Mouse (Mus musculus) embryo, embryonic 11 days (tissue): Measurements from ENCODE around the gene Gm45261.

ENCODE experiments used
- DNase-seq: peaks from one replicate; pipeline ENCODE4 v3.0.0-alpha.2; 2015

The Gm45261 gene

DNA sequence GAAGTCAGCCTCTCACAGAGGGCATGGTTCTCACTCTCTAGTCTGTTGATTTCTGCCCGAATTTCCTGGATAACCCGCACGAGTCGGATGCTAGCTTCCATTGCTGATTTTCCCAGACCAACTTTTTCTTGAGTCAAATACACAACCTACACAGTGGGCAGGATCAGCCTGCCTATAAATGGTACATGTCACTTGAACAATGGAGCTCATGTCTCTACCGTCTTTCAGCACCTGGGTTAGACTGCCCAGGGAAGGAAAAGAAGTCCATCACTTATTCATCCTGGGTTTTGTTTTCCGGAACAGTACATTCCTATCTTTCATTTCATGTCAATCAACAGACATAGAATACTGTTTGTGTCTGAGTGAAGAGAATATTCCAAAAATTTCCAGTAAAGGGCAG is at the start of gene Gm45261:
Gene Gm45261, minus strand, starts transcription at position 101 of the 400 bp plus-strand sequence.
- DNase-seq, result no peak

DNA sequence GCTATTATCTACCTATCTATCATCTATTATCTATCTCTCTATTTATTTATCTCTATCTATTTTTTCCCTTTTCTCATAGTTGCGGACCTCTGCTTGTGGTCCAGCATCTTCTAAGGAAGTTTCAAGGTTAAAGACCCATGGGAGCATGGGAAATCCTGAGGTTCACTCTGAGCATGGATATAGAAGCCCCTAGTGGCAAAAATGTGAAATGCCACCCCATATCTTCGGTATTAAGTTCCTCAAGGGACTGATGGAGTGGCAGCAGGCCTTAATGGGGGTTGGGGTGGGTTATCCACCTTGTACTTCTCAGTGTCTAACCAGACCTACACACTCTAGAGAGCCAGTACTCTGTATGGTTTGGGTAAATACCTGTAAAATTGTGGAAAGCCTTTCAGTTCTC is 43.5 kb upstream of the Gm45261 start:
- peak; percentile 11 for DNase-seq

DNA sequence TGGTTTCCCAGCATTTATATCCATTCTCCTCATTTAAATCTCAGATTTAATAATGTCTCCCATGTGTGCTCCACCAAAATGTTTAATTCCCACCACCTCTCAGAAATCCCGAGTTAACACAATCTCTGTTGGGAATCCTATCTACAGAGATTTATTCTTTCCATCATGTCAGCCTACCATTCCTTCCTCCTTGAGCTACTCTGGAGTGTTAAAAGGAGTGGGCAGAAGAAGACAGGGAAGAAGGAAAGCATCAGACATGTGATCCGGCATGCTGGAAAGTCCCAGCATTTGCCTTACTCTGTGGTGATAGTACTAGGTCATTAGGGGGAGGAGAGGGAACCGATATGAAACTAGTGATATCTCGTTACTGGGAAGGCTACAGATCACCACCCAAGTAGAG is 42.8 kb upstream of the Gm45261 start:
- DNase-seq, result no peak

DNA sequence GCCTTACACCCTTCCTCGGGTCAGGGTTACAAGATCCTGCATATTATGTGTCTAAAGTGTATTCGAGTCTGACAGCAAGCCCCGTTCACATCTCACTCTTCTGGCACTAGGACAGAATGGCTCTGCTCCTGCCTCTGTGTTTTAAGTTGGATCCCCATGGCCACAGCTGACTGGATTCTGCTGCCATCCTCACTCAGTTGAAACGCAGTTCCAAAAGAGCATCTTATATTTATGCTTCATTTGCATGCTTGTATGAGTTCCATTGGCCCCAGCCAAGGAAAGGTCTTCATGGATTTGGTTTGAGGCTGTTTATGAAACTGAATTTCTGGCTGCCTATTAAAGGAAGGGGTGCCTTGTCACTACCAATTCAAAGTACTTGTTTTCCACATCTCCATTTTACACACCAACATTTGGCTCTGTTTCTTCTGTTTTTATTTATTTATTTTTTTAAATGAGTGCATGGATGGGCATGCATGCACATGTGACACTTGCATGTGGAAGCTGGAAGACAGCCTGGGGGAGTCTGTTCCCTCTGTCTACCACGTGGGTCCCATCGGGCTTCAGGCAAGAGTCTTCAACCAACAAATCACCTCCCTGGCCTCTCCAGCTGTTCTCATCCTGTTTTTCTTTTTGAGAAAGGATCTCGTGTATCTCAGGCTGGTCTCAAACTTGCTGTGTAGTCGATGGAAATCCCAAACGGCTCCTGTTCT is 41.4 kb upstream of the Gm45261 start:
- DNase-seq, result no peak

DNA sequence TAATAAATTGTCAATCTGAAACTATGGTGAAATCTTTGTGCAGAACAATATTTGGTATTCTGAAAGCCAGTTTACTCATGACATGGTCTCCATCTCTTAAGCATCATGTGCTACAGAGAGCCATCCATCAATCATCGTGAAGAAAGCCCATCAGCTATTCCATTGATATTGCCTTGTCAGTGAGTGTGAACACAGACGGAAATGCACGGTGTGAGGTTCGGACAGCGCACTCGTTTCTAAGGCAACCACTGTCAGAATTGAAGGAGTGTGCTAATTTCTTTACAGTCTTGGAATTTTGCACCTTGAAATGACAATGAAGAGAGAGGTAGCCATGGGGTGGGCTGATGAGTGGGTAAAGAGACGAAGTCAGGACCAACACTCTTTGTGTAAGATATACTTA is 38.0 kb upstream of the Gm45261 start:
- no peak for DNase-seq

DNA sequence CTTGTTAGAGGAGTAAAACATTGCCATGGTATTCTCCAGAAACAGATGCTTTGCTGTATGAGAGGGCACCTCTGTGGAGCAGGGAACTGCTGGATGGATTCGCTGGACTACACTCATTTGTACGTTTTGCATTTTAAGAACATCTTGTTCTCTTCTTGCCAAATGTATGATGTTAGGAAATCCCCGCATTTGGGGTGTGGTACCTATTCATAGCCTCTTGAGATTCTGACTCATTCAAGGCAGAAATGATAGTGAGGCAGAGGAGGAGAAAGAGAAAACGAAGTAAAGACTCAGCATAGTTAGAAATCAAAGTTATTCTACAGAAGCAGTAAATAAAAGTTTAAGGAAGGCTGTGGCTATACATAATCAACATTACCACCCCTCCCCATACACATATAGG is 35.1 kb upstream of the Gm45261 start:
- no peak for DNase-seq

GRCm38 (mm10) chr1:80483419-80483818 is 22.2 kb upstream of the Gm45261 start:
- DNase-seq, result no peak

GRCm38 (mm10) chr1:80474942-80475341 is 13.7 kb upstream of the Gm45261 start:
- DNase-seq, result no peak

- no peak for DNase-seq
Measured at GRCm38 (mm10) chr1:80472395-80472794, 11.1 kb upstream of the Gm45261 start.

- no peak for DNase-seq
Measured at GRCm38 (mm10) chr1:80459923-80460322, 1.3 kb downstream of the Gm45261 start.

- no peak for DNase-seq
Measured at GRCm38 (mm10) chr1:80459477-80459876, 1.8 kb downstream of the Gm45261 start.

DNA sequence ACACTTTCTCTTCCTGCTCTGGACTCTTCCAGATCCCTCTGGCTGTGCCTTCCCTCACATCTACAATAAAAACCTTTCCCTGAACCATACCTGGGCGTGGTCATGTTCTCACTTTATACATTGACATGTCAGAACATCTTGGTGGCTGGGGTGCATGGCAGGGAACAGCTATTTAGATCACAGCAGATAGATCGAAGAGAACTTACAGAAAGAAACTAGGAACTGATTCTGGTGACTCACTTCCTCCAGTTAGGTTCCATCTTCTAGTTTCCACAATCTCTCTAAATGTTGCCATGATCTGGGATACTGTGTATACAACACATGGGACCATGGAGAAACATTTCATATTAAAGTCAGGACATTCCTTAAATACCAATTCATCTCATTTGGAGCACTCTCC is 7.3 kb downstream of the Gm45261 start:
- DNase-seq, result no peak

- DNase-seq, result no peak
Measured at GRCm38 (mm10) chr1:80451914-80452549, 9.2 kb downstream of the Gm45261 start.

- no peak for DNase-seq
Measured at GRCm38 (mm10) chr1:80447554-80447953, 13.7 kb downstream of the Gm45261 start.

DNA sequence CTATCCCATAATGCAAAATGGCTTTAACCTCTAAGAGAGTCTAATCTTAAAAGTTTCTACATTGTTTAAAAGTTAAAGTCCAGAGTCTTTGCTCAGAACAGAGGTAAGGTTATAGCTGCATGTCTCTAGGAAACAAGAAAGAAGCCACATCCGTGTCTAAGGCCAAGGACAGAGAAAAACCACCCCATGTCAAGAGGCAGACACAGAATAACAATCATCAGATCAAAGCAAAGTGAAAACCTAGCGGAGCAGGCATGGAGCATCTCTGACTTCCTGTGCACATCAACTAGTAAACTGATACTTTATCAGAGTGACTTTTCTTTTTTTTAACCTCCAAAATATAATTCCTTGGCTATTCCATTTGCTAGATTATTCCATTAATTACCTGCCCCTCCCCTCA is 20.3 kb downstream of the Gm45261 start:
- no peak for DNase-seq

DNA sequence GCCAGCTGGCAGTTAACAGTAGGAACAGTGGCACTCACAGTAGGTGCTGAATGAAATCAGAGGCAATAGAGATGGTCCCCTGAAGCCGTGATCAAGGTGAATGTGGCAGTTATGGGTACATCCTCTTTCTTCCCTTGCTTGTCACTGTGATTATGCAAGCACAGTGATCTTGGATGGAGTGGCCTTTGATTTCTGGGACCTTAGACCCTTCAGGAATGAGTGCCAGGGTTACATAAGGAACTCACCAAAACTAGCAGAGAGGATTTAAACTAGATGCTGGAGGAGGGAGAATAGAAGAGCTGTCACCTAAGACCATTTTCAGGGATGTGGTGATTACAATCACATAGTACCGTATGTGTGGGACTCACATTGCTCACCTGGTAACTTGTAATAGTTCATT is 22.7 kb downstream of the Gm45261 start:
- no peak for DNase-seq

- DNase-seq, result no peak
Measured at GRCm38 (mm10) chr1:80427946-80428345, 33.3 kb downstream of the Gm45261 start.

DNA sequence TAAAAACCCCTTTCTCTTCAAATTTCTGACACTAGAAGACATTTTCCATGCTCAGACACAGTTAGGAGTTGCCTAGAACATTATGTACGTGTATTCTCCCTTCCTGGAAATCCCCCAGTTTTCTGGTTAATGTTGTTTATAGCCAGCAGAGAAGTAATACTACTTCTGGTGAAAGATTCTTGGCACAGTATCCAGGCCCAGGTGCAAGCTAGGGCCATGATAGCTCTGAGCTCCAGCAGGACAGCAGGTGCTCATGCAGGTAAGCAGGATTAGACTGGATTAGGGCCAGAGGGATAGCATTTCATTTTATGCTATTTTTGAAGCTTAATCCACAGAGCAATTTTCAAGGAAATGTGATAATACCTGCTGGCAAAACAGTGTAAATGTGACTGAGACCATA is 33.8 kb downstream of the Gm45261 start:
- no peak for DNase-seq

GRCm38 (mm10) chr1:80424666-80425065 is 36.6 kb downstream of the Gm45261 start:
- DNase-seq, result no peak

- DNase-seq, result no peak
Measured at GRCm38 (mm10) chr1:80418321-80419045, 42.8 kb downstream of the Gm45261 start.

DNA sequence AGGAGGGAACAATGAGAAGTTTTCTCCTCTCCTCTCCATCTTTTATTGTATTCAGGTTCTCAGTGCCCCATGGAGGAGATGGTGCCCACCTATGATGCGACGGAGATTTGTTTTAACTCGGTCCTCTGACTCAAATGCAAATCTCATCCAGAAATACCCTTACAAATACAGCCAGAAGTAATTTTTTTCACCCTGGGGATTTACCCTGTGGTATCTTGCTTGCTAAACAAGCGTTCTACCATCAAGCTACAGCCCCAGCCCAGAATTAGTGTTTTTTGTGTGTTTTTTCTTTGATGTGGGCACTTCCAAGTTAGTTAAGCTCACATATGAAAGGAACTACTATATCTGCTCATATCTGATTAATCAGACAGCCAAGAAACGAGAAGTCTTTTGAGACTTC is 44.9 kb downstream of the Gm45261 start:
- no peak for DNase-seq

GRCm38 (mm10) chr1:80412521-80412920 is 48.7 kb downstream of the Gm45261 start:
- DNase-seq, result no peak

DNA sequence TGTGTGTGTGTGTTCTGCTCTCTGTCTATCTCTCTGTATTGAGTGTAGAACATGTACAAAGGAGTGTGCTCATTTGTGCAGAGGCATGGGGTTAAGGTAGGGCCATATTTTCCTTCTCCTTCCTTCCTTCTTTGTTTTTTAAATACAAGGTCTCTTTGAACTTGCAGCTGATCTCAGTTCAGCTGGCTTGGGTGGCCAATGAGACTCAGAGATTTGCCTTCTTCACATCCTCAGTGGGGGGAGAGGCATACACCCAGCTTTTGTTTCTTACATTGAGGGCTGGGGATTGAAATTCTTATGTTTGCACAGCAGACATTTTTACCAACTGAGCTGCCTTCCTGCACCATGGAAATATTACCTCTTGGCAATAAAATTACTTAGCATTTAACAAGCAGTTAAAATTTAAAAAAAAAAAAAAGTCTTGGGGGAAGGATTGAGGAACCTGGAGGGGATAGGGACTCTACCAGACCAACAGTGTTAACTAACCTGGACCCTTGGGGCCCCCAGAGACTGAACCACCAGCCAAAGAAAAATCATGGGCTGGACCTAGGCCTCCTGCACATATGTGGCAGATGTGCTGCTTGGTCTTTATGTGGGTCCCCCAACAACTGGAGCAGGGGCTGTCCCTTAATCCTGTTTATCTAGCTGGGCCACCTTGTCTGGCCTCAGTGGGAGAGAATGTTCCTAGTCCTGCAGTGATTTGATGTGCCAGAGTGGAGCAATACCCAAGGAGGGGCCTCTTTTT is 50.8 kb downstream of the Gm45261 start:
- DNase-seq, result no peak
